Mouse (Mus musculus) hindbrain, postnatal 0 days (tissue): ENCODE measurements around the gene G6pc. TPM values are rescaled to one million over a fixed set of nuclear protein-coding genes. Genes with fewer than 3 reads are reported as not detected.

Source experiments
- ATAC-seq: fragments of 200-750 bp; cut with Nextera tagmentation; 2 replicates; pipeline ENCODE4 v1.8.0; 2017; ENCODE audit warnings: mild to moderate bottlenecking, moderate TSS enrichment, moderate library complexity
- DNase-seq: peaks from one replicate; pipeline ENCODE4 v3.0.0-alpha.2; 2015; ENCODE audit warnings: low spot score
- H3K27ac ChIP-seq: fragments of 300-500 bp; sonication (generic); 2 replicates; pipeline ENCODE4 v1.5.1; 2014; ENCODE audit warnings: mild to moderate bottlenecking
- H3K27me3 ChIP-seq: fragments of 300-500 bp; sonication (generic); 2 replicates; pipeline ENCODE4 v1.6.1; 2014; ENCODE audit warnings: low read length, mixed read lengths; ENCODE audit not compliant: insufficient read depth
- H3K36me3 ChIP-seq: fragments of 300-500 bp; sonication (generic); 2 replicates; pipeline ENCODE4 v1.6.1; 2014; ENCODE audit warnings: low read length, mixed read lengths; ENCODE audit not compliant: insufficient read depth
- H3K4me1 ChIP-seq: fragments of 300-500 bp; sonication (generic); 2 replicates; pipeline ENCODE4 v1.6.1; 2014; ENCODE audit warnings: antibody characterized with exemption, low read length, mixed read lengths; ENCODE audit not compliant: insufficient read depth
- H3K4me2 ChIP-seq: fragments of 300-500 bp; sonication (generic); 2 replicates; pipeline ENCODE4 v1.6.1; 2014; ENCODE audit warnings: low read depth, mild to moderate bottlenecking, low read length, moderate library complexity, mixed read lengths
- H3K4me3 ChIP-seq: fragments of 300-500 bp; sonication (generic); 2 replicates; pipeline ENCODE4 v1.5.1; 2014; ENCODE audit warnings: low read length
- H3K9ac ChIP-seq: fragments of 300-500 bp; sonication (generic); replicated peaks from 2 replicates; pipeline ENCODE4 v1.6.1; 2014; ENCODE audit warnings: mild to moderate bottlenecking, low read length, moderate library complexity, mixed read lengths
- H3K9me3 ChIP-seq: fragments of 300-500 bp; sonication (generic); 2 replicates; pipeline ENCODE4 v1.6.1; 2016; ENCODE audit warnings: low read length, mixed read lengths
- CTCF ChIP-seq: IDR thresholded peaks from 2 replicates; pipeline ENCODE4 v1.5.1; 2016; ENCODE audit warnings: antibody characterized with exemption, control low read depth, low read depth
- WGBS: fragments of 180-500 bp; shearing (Covaris S2); extraction: QIAGEN DNeasy Blood & Tissue Kit; methylation state at CpG from one replicate; pipeline ENCODE4 v1.1.7; 2014; 5-methylcytosine and 5-hydroxymethylcytosine counted together
- microRNA-seq, 2 experiments: library from miRNA; unstranded; fragments of <30 nt; microRNA quantifications; one replicate each; pipeline ENCODE4; 2016
- polyA plus RNA-seq: library from polyadenylated mRNA; unstranded; fragments of >200 nt; fragmentation: Nextera tagmentation; extraction: Ambion mirVana; gene quantifications from 2 replicates; pipeline ENCODE4 v1.2.1, GENCODE M21; 2015
- total RNA-seq: library from RNA; depleted of rRNA; stranded (reverse); fragments of >200 nt; gene quantifications from 2 replicates; pipeline ENCODE4 v1.2.3, GENCODE M21; 2014; rRNA removed

The G6pc gene
- total and polyA plus RNA-seq, 2 experiments from 2014 or later = 0.26 TPM; not detected in 1

GRCm38 (mm10) chr11:101418991-101419390, 51.6 kb downstream of the G6pc start:
- no peak overlapping the region for H3K4me3 ChIP-seq
- ATAC-seq (no peak), DNase-seq (no peak)
- TF ChIP-seq CTCF = no peak
- no peak overlapping the region for H3K27ac ChIP-seq
- H3K9ac ChIP-seq = no peak overlapping the region
- H3K9me3 ChIP-seq = no peaks in the 10 kb centered on the region
- 56% methylated on average over 6 of the region's 6 CpGs for WGBS
- peaks cover 4% of the 10 kb centered on the region; the same call in 1 of the 2 replicates for H3K4me1 ChIP-seq
- H3K4me2 ChIP-seq = no peak overlapping the region
- H3K36me3 ChIP-seq = no peaks in the 10 kb centered on the region
- H3K27me3 ChIP-seq = no peaks in the 10 kb centered on the region

- H3K9ac ChIP-seq = no peak overlapping the region
- H3K9me3 ChIP-seq = no peaks in the 10 kb centered on the region
- H3K4me2 ChIP-seq = no peak overlapping the region
- no peak overlapping the region for H3K27ac ChIP-seq
- ATAC-seq (no peak), DNase-seq (peak; percentile 41)
- 27% methylated on average over 3 of the region's 3 CpGs for WGBS
- peak; percentile 47 for TF ChIP-seq CTCF
- H3K27me3 ChIP-seq = no peaks in the 10 kb centered on the region
- peaks cover 10% of the 10 kb centered on the region; the same call in 1 of the 2 replicates for H3K4me1 ChIP-seq
- H3K4me3 ChIP-seq = no peak overlapping the region
- no peaks in the 10 kb centered on the region for H3K36me3 ChIP-seq
These were observed 52.2 kb downstream of the G6pc start for GRCm38 (mm10) chr11:101419610-101420009.

- H3K4me1 ChIP-seq = peaks cover 10% of the 10 kb centered on the region; the same call in 1 of the 2 replicates
- ATAC-seq (no peak), DNase-seq (no peak)
- no peak for TF ChIP-seq CTCF
- no peaks in the 10 kb centered on the region for H3K9me3 ChIP-seq
- 89% methylated on average over 5 of the region's 5 CpGs for WGBS
- no peak overlapping the region for H3K9ac ChIP-seq
- no peaks in the 10 kb centered on the region for H3K36me3 ChIP-seq
- no peak overlapping the region for H3K4me2 ChIP-seq
- no peak overlapping the region for H3K4me3 ChIP-seq
- no peaks in the 10 kb centered on the region for H3K27me3 ChIP-seq
- H3K27ac ChIP-seq = no peak overlapping the region
These were observed 52.8 kb downstream of the G6pc start for GRCm38 (mm10) chr11:101420148-101420547.

- 5% methylated on average over 23 of the region's 23 CpGs for WGBS
- Histone ChIP-seq H3K36me3 (0 out of 2 replicates have a peak, but pooled peaks cover under 1% of the 10 kb centered on the region), H3K27me3 (no peaks in the 10 kb centered on the region), H3K4me1 (peaks cover 21% of the 10 kb centered on the region), H3K9me3 (no peaks in the 10 kb centered on the region), H3K27ac (peak within 1 kb of the TSS; percentile 93), H3K4me3 (peak within 1 kb of the TSS; percentile 97), H3K4me2 (peak within 1 kb of the TSS; percentile 77), H3K9ac (peak within 1 kb of the TSS; percentile 79)
- DNase-seq (no peak), ATAC-seq (peak; percentile 60)
- no peak for TF ChIP-seq CTCF
These were observed 56.9 kb downstream of the G6pc start, which contains the start of gene Gm27029 for GRCm38 (mm10) chr11:101424105-101424851. Gm27029 (minus strand) TSS chr11:101424796.

GRCm38 (mm10) chr11:101424925-101425813, 57.8 kb downstream of the G6pc start, which contains the start of the genes Rundc1 and Ptges3l:
Rundc1 (plus strand) TSS chr11:101425085.
Ptges3l (minus strand) TSS chr11:101425333.
- TF ChIP-seq CTCF = peak; percentile 67
- WGBS = under 1% methylated on average over 80 of the region's 81 CpGs
- peak; percentile 96 for ATAC-seq

GRCm38 (mm10) chr11:101426165-101426564, 58.8 kb downstream of the G6pc start:
- ATAC-seq = no peak
- no peak for TF ChIP-seq CTCF
- H3K27ac ChIP-seq = no peak overlapping the region

More at GRCm38 (mm10) chr11:101424925-101425813, 57.8 kb downstream of the G6pc start, which contains the start of the genes Rundc1 and Ptges3l:
- Histone ChIP-seq H3K4me2 (peak within 1 kb of the TSS; percentile 77), H3K9me3 (no peaks in the 10 kb centered on the region), H3K36me3 (0 out of 2 replicates have a peak, but pooled peaks cover 6% of the 10 kb centered on the region), H3K4me1 (peaks cover 21% of the 10 kb centered on the region), H3K27ac (peak within 1 kb of the TSS; percentile 93), H3K4me3 (peak within 1 kb of the TSS; percentile 97), H3K9ac (peak within 1 kb of the TSS; percentile 79), H3K27me3 (no peaks in the 10 kb centered on the region)
- peak; percentile 98 for DNase-seq

More at GRCm38 (mm10) chr11:101426165-101426564, 58.8 kb downstream of the G6pc start:
- no peak for DNase-seq
- H3K9ac ChIP-seq = peak overlapping the region; percentile 79
- peak overlapping the region; percentile 97 for H3K4me3 ChIP-seq
- peaks cover 21% of the 10 kb centered on the region for H3K4me1 ChIP-seq
- peak overlapping the region; percentile 77 for H3K4me2 ChIP-seq
- peaks cover 7% of the 10 kb centered on the region for H3K36me3 ChIP-seq
- H3K9me3 ChIP-seq = no peaks in the 10 kb centered on the region
- H3K27me3 ChIP-seq = no peaks in the 10 kb centered on the region
- WGBS = 65% methylated on average over 8 of the region's 8 CpGs

Small RNAs within 50 kb of the gene (microRNA-seq; reads per million reads assigned to microRNA genes)
- gene Gm25593 (0 reads per million in 2 experiments), gene Mir6929 (0 reads per million in 2 experiments)

Other genes starting within 250 kb of the G6pc start
- gene Retreg3, start 247.7 kb upstream of the G6pc start, total RNA-seq = 56.8 and 68.4 TPM in 2 replicates
- gene Retreg3, start 247.7 kb upstream of the G6pc start, polyA plus RNA-seq = 23.4 and 24.7 TPM in 2 replicates
- 59.3 and 68.3 TPM in 2 replicates for gene Tubg1, start 247.6 kb upstream of the G6pc start, total RNA-seq
- gene Tubg1, start 247.6 kb upstream of the G6pc start, polyA plus RNA-seq = 71.5 and 72.8 TPM in 2 replicates
- 29.7 and 40.8 TPM in 2 replicates for gene Tubg2, start 211.7 kb upstream of the G6pc start, total RNA-seq
- gene Tubg2, start 211.7 kb upstream of the G6pc start, polyA plus RNA-seq = 57.7 and 62.8 TPM in 2 replicates
- 25.4 and 28.9 TPM in 2 replicates for gene Cntnap1, start 197.0 kb upstream of the G6pc start, total RNA-seq
- 5.8 and 6.5 TPM in 2 replicates for gene Cntnap1, start 197.0 kb upstream of the G6pc start, polyA plus RNA-seq
- 26.7 and 32.3 TPM in 2 replicates for gene Plekhh3, start 196.2 kb upstream of the G6pc start, total RNA-seq
- 8.8 TPM in 2 replicates for gene Plekhh3, start 196.2 kb upstream of the G6pc start, polyA plus RNA-seq
- 0.16 and 0.43 TPM in 2 replicates for gene Ccr10, start 192.1 kb upstream of the G6pc start, total RNA-seq
- gene Ccr10, start 192.1 kb upstream of the G6pc start, polyA plus RNA-seq = 0.88 and 1.0 TPM in 2 replicates
- 26.7 and 27.6 TPM in 2 replicates for gene Ezh1, start 141.1 kb upstream of the G6pc start, total RNA-seq
- gene Ezh1, start 141.1 kb upstream of the G6pc start, polyA plus RNA-seq = 20.1 and 22.2 TPM in 2 replicates
- 66.1 and 72.7 TPM in 2 replicates for gene Ramp2, start 121.5 kb upstream of the G6pc start, total RNA-seq
- gene Ramp2, start 121.5 kb upstream of the G6pc start, polyA plus RNA-seq = 108 and 111 TPM in 2 replicates
- 66.1 and 82.1 TPM in 2 replicates for gene Vps25, start 113.9 kb upstream of the G6pc start, total RNA-seq
- 134 and 137 TPM in 2 replicates for gene Vps25, start 113.9 kb upstream of the G6pc start, polyA plus RNA-seq
- 1.5 and 2.5 TPM in 2 replicates for gene Wnk4, start 107.0 kb upstream of the G6pc start, total RNA-seq
- 6.5 and 8.0 TPM in 2 replicates for gene Wnk4, start 107.0 kb upstream of the G6pc start, polyA plus RNA-seq
- gene Cntd1, start 88.5 kb upstream of the G6pc start, total RNA-seq = 0.10 TPM in 1 of 2 replicates, not detected in the other
- 0.66 and 0.89 TPM in 2 replicates for gene Cntd1, start 88.5 kb upstream of the G6pc start, polyA plus RNA-seq
- gene Coa3, start 88.4 kb upstream of the G6pc start, total RNA-seq = 146 and 154 TPM in 2 replicates
- 214 and 225 TPM in 2 replicates for gene Coa3, start 88.4 kb upstream of the G6pc start, polyA plus RNA-seq
- gene Becn1, start 65.3 kb upstream of the G6pc start, total RNA-seq = 71.1 and 95.3 TPM in 2 replicates
- gene Becn1, start 65.3 kb upstream of the G6pc start, polyA plus RNA-seq = 140 and 145 TPM in 2 replicates
- 68.3 and 71.1 TPM in 2 replicates for gene Psme3, start 51.3 kb upstream of the G6pc start, total RNA-seq
- gene Psme3, start 51.3 kb upstream of the G6pc start, polyA plus RNA-seq = 78.2 and 83.9 TPM in 2 replicates
- 3.8 and 4.1 TPM in 2 replicates for gene Aoc2, start 42.5 kb upstream of the G6pc start, total RNA-seq
- 0.59 and 0.63 TPM in 2 replicates for gene Aoc2, start 42.5 kb upstream of the G6pc start, polyA plus RNA-seq
- gene Aoc3, start 37.0 kb upstream of the G6pc start, total RNA-seq = 0.36 and 0.47 TPM in 2 replicates
- gene Aoc3, start 37.0 kb upstream of the G6pc start, polyA plus RNA-seq = 0.10 and 0.16 TPM in 2 replicates
- gene Aarsd1, start 50.1 kb downstream of the G6pc start, total RNA-seq = 62.5 and 69.4 TPM in 2 replicates
- gene Aarsd1, start 50.1 kb downstream of the G6pc start, polyA plus RNA-seq = 89.9 and 91.6 TPM in 2 replicates
- 2.2 TPM in 1 of 2 replicates, not detected in the other for gene Gm27029, start 57.2 kb downstream of the G6pc start, total RNA-seq
- 4.7 and 6.4 TPM in 2 replicates for gene Gm27029, start 57.2 kb downstream of the G6pc start, polyA plus RNA-seq
- gene Rundc1, start 57.5 kb downstream of the G6pc start, total RNA-seq = 11.6 and 12.4 TPM in 2 replicates
- gene Rundc1, start 57.5 kb downstream of the G6pc start, polyA plus RNA-seq = 21.4 and 22.7 TPM in 2 replicates
- 0.31 and 0.58 TPM in 2 replicates for gene Ptges3l, start 57.8 kb downstream of the G6pc start, total RNA-seq
- 3.8 and 4.6 TPM in 2 replicates for gene Ptges3l, start 57.8 kb downstream of the G6pc start, polyA plus RNA-seq
- gene Rpl27, start 74.7 kb downstream of the G6pc start, total RNA-seq = 535 and 538 TPM in 2 replicates
- 276 and 282 TPM in 2 replicates for gene Rpl27, start 74.7 kb downstream of the G6pc start, polyA plus RNA-seq
- 3.9 and 4.2 TPM in 2 replicates for gene Ifi35, start 80.8 kb downstream of the G6pc start, total RNA-seq
- gene Ifi35, start 80.8 kb downstream of the G6pc start, polyA plus RNA-seq = 5.3 and 5.8 TPM in 2 replicates
- gene Rnd2, start 97.4 kb downstream of the G6pc start, total RNA-seq = 103 and 140 TPM in 2 replicates
- gene Rnd2, start 97.4 kb downstream of the G6pc start, polyA plus RNA-seq = 143 and 154 TPM in 2 replicates
- 290 and 295 TPM in 2 replicates for gene Vat1, start 98.7 kb downstream of the G6pc start, total RNA-seq
- 106 and 114 TPM in 2 replicates for gene Vat1, start 98.7 kb downstream of the G6pc start, polyA plus RNA-seq
- 6.7 and 8.5 TPM in 2 replicates for gene Brca1, start 184.4 kb downstream of the G6pc start, total RNA-seq
- gene Brca1, start 184.4 kb downstream of the G6pc start, polyA plus RNA-seq = 2.3 and 2.4 TPM in 2 replicates
- gene Nbr1, start 184.6 kb downstream of the G6pc start, total RNA-seq = 93.6 and 152 TPM in 2 replicates
- gene Nbr1, start 184.6 kb downstream of the G6pc start, polyA plus RNA-seq = 53.9 and 55.9 TPM in 2 replicates
- 2.6 and 5.2 TPM in 2 replicates for gene Tmem106a, start 214.7 kb downstream of the G6pc start, total RNA-seq
- 5.1 and 5.3 TPM in 2 replicates for gene Tmem106a, start 214.7 kb downstream of the G6pc start, polyA plus RNA-seq
- not detected in 2 replicates for gene Gm11634, start 231.7 kb downstream of the G6pc start, total RNA-seq
- gene Gm11634, start 231.7 kb downstream of the G6pc start, polyA plus RNA-seq = not detected in 2 replicates